Mouse (Mus musculus): ENCODE results near the gene Relch. TPM values are rescaled to one million over a fixed set of nuclear protein-coding genes. Genes with fewer than 3 reads are reported as not detected.

Gene Relch
- polyA plus RNA-seq, 1 experiment from 2014 or later: 26.3 TPM

DNA sequence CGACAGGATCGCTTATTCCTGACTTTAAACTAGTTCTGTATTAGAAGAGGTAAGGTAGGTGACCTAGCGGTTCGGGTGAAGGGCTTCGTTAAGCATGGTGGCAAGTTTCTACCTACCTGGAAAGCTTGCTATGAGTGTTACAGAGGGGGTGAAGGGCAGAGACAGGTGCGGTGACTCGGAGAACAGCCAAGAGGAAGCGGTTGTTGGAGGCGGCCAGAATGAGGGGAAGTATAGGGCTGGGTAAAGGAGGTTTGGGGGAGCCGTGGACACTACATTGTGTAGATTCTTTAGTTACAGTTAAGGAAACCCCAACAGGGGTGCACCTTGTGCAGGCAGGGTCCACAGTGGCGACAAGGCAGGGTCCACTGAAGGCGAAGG lies 116.4 kb downstream of the Relch start:
- H3K4me3 ChIP-seq (ENCODE audit: low read depth, low read length): peak overlapping the region; percentile 70
- H3K27me3 ChIP-seq (replicated peaks; ENCODE audit: control insufficient read depth, insufficient read depth, low read length): peaks cover 10% of the 10 kb centered on the region
- H3K27ac ChIP-seq (ENCODE audit: low read depth): no peak overlapping the region
- DNase-seq (ENCODE audit: low spot score) (no peak), ATAC-seq (replicated peaks; ENCODE audit: low FRiP score, low TSS enrichment, low read depth) (peak; percentile 4; the same call in 1 of the 2 replicates)
- peak overlapping the region; percentile 90 for H3K4me2 ChIP-seq (ENCODE audit: low read length)
- H3K36me3 ChIP-seq (ENCODE audit: control insufficient read depth, insufficient read depth, low read length): no peaks in the 10 kb centered on the region
- H3K9ac ChIP-seq (ENCODE audit: low read length): no peak overlapping the region; the same call in 1 of the 2 replicates
- 0 out of 2 replicates have a peak, but pooled peaks cover 4% of the 10 kb centered on the region for H3K4me1 ChIP-seq (replicated peaks; ENCODE audit: control insufficient read depth, insufficient read depth, low read length)
- WGBS: 39% methylated on average over 12 of the region's 12 CpGs
- H3K9me3 ChIP-seq (ENCODE audit: control insufficient read depth, low read length): no peaks in the 10 kb centered on the region

GRCm38 (mm10) chr1:105780457-105781364 lies 117.0 kb downstream of the Relch start, which contains the start of gene Tnfrsf11a:
Tnfrsf11a (plus strand) TSS chr1:105780718.
- ATAC-seq (replicated peaks; ENCODE audit: low FRiP score, low TSS enrichment, low read depth): peak; percentile 76
- WGBS: 3% methylated on average over 74 of the region's 77 CpGs
- H3K4me1 ChIP-seq (replicated peaks; ENCODE audit: control insufficient read depth, insufficient read depth, low read length): peaks cover 7% of the 10 kb centered on the region; the same call in 1 of the 2 replicates
- no peak within 1 kb of the TSS for H3K27ac ChIP-seq (ENCODE audit: low read depth)
- H3K9ac ChIP-seq (ENCODE audit: low read length): peak within 1 kb of the TSS; percentile 55
- no peaks in the 10 kb centered on the region for H3K9me3 ChIP-seq (ENCODE audit: control insufficient read depth, low read length)
- H3K4me3 ChIP-seq (ENCODE audit: low read depth, low read length): peak within 1 kb of the TSS; percentile 70
- H3K36me3 ChIP-seq (ENCODE audit: control insufficient read depth, insufficient read depth, low read length): no peaks in the 10 kb centered on the region
- DNase-seq (ENCODE audit: low spot score): peak; percentile 80
- peaks cover 10% of the 10 kb centered on the region for H3K27me3 ChIP-seq (replicated peaks; ENCODE audit: control insufficient read depth, insufficient read depth, low read length)
- peak within 1 kb of the TSS; percentile 90 for H3K4me2 ChIP-seq (ENCODE audit: low read length)

GRCm38 (mm10) chr1:105781391-105782146 lies 117.9 kb downstream of the Relch start:
- no peaks in the 10 kb centered on the region for H3K36me3 ChIP-seq (ENCODE audit: control insufficient read depth, insufficient read depth, low read length)
- 34% methylated on average over 12 of the region's 12 CpGs for WGBS
- H3K4me1 ChIP-seq (replicated peaks; ENCODE audit: control insufficient read depth, insufficient read depth, low read length): peaks cover 14% of the 10 kb centered on the region; the same call in 1 of the 2 replicates
- peak overlapping the region; percentile 70 for H3K4me3 ChIP-seq (ENCODE audit: low read depth, low read length)
- peak overlapping the region; percentile 16; the same call in 1 of the 2 replicates for H3K9ac ChIP-seq (ENCODE audit: low read length)
- no peaks in the 10 kb centered on the region for H3K9me3 ChIP-seq (ENCODE audit: control insufficient read depth, low read length)
- H3K27ac ChIP-seq (ENCODE audit: low read depth): no peak overlapping the region
- H3K4me2 ChIP-seq (ENCODE audit: low read length): peak overlapping the region; percentile 90
- DNase-seq (ENCODE audit: low spot score) (peak; percentile 56), ATAC-seq (replicated peaks; ENCODE audit: low FRiP score, low TSS enrichment, low read depth) (no peak)
- H3K27me3 ChIP-seq (replicated peaks; ENCODE audit: control insufficient read depth, insufficient read depth, low read length): peaks cover 10% of the 10 kb centered on the region

GRCm38 (mm10) chr1:105784257-105785016 lies 120.8 kb downstream of the Relch start:
- Histone ChIP-seq H3K4me3 (ENCODE audit: low read depth, low read length) (no peak overlapping the region), H3K4me2 (ENCODE audit: low read length) (peak overlapping the region; percentile 30; the same call in 1 of the 2 replicates)
- WGBS: 41% methylated on average over 5 of the region's 5 CpGs

GRCm38 (mm10) chr1:105785146-105785545 lies 121.5 kb downstream of the Relch start:
- H3K4me1 ChIP-seq (replicated peaks; ENCODE audit: control insufficient read depth, insufficient read depth, low read length): peaks cover 14% of the 10 kb centered on the region; the same call in 1 of the 2 replicates
- H3K36me3 ChIP-seq (ENCODE audit: control insufficient read depth, insufficient read depth, low read length): no peaks in the 10 kb centered on the region
- peaks cover 2% of the 10 kb centered on the region for H3K27me3 ChIP-seq (replicated peaks; ENCODE audit: control insufficient read depth, insufficient read depth, low read length)
- ATAC-seq (replicated peaks; ENCODE audit: low FRiP score, low TSS enrichment, low read depth): no peak
- H3K9ac ChIP-seq (ENCODE audit: low read length): no peak overlapping the region
- 62% methylated on average over 4 of the region's 4 CpGs for WGBS
- no peaks in the 10 kb centered on the region for H3K9me3 ChIP-seq (ENCODE audit: control insufficient read depth, low read length)
- no peak overlapping the region for H3K4me3 ChIP-seq (ENCODE audit: low read depth, low read length)
- H3K4me2 ChIP-seq (ENCODE audit: low read length): peak overlapping the region; percentile 30
- no peak for DNase-seq (ENCODE audit: low spot score)
- H3K27ac ChIP-seq (ENCODE audit: low read depth): peak overlapping the region; percentile 78

More at GRCm38 (mm10) chr1:105784257-105785016, 120.8 kb downstream of the Relch start:
- DNase-seq (ENCODE audit: low spot score) (peak; percentile 68), ATAC-seq (replicated peaks; ENCODE audit: low FRiP score, low TSS enrichment, low read depth) (peak; percentile 33)
- Histone ChIP-seq H3K9me3 (ENCODE audit: control insufficient read depth, low read length) (no peaks in the 10 kb centered on the region), H3K36me3 (ENCODE audit: control insufficient read depth, insufficient read depth, low read length) (no peaks in the 10 kb centered on the region), H3K4me1 (replicated peaks; ENCODE audit: control insufficient read depth, insufficient read depth, low read length) (peaks cover 14% of the 10 kb centered on the region; the same call in 1 of the 2 replicates), H3K9ac (ENCODE audit: low read length) (no peak overlapping the region), H3K27ac (ENCODE audit: low read depth) (peak overlapping the region; percentile 78), H3K27me3 (replicated peaks; ENCODE audit: control insufficient read depth, insufficient read depth, low read length) (peaks cover 8% of the 10 kb centered on the region)

- DNase-seq (ENCODE audit: low spot score) (no peak), ATAC-seq (replicated peaks; ENCODE audit: low FRiP score, low TSS enrichment, low read depth) (no peak)
- Histone ChIP-seq H3K4me2 (ENCODE audit: low read length) (no peak overlapping the region), H3K36me3 (ENCODE audit: control insufficient read depth, insufficient read depth, low read length) (no peaks in the 10 kb centered on the region), H3K9me3 (ENCODE audit: control insufficient read depth, low read length) (no peaks in the 10 kb centered on the region), H3K4me1 (replicated peaks; ENCODE audit: control insufficient read depth, insufficient read depth, low read length) (peaks cover 14% of the 10 kb centered on the region; the same call in 1 of the 2 replicates), H3K27me3 (replicated peaks; ENCODE audit: control insufficient read depth, insufficient read depth, low read length) (no peaks in the 10 kb centered on the region), H3K9ac (ENCODE audit: low read length) (no peak overlapping the region), H3K4me3 (ENCODE audit: low read depth, low read length) (no peak overlapping the region), H3K27ac (ENCODE audit: low read depth) (peak overlapping the region; percentile 11; the same call in 1 of the 2 replicates)
- 58% methylated on average over 6 of the region's 6 CpGs for WGBS
These were observed 123.2 kb downstream of the Relch start for GRCm38 (mm10) chr1:105786731-105787357.

DNA sequence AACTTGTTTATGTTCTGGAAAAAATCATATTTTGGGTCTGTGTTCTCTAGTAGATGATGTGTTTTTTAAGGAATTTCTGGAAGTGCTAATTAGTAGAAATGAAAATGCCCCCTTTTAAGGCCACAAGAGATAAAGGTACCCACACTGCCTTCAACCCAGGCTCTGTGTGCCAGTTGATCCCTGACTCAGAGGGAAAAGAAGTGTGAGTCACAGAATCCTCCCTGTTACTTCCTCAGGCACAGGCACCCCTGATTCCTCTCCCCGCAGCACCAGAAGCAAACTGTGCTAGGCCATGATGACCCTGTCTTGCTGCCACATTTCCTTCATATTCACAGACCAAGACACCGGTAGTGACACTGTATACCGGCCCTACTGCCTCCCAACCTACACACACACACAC lies 126.4 kb downstream of the Relch start:
- H3K36me3 ChIP-seq (ENCODE audit: control insufficient read depth, insufficient read depth, low read length): no peaks in the 10 kb centered on the region
- H3K4me3 ChIP-seq (ENCODE audit: low read depth, low read length): no peak overlapping the region
- DNase-seq (ENCODE audit: low spot score) (no peak), ATAC-seq (replicated peaks; ENCODE audit: low FRiP score, low TSS enrichment, low read depth) (no peak)
- H3K4me2 ChIP-seq (ENCODE audit: low read length): no peak overlapping the region
- peaks cover 10% of the 10 kb centered on the region; the same call in 1 of the 2 replicates for H3K4me1 ChIP-seq (replicated peaks; ENCODE audit: control insufficient read depth, insufficient read depth, low read length)
- H3K27me3 ChIP-seq (replicated peaks; ENCODE audit: control insufficient read depth, insufficient read depth, low read length): no peaks in the 10 kb centered on the region
- no peak overlapping the region for H3K9ac ChIP-seq (ENCODE audit: low read length)
- no peaks in the 10 kb centered on the region for H3K9me3 ChIP-seq (ENCODE audit: control insufficient read depth, low read length)
- 84% methylated on average over 3 of the region's 3 CpGs for WGBS
- H3K27ac ChIP-seq (ENCODE audit: low read depth): no peak overlapping the region
